Mouse (Mus musculus) olfactory bulb, adult 2 months (tissue): ENCODE measurements around the gene Otub1.

Source experiments
- CTCF ChIP-seq: fragments of 200-500 bp; IDR thresholded peaks from 2 replicates; pipeline ENCODE4 v1.5.1; 2012; ENCODE audit warnings: low read depth, mild to moderate bottlenecking, low read length, moderate library complexity; ENCODE audit not compliant: insufficient read depth
- POLR2A ChIP-seq: fragments of 200-500 bp; IDR thresholded peaks from 2 replicates; pipeline ENCODE4 v1.6.1; 2012; ENCODE audit warnings: mild to moderate bottlenecking, low read depth, low read length, moderate library complexity; ENCODE audit not compliant: insufficient read depth

- TF ChIP-seq CTCF (no peak), POLR2A (no peak)
Observed at GRCm38 (mm10) chr19:7225096-7225690, 19.1 kb upstream of the Otub1 start.
